Mouse (Mus musculus) kidney, adult 2 months (tissue): ENCODE measurements around the gene Vill. TPM values are rescaled to one million over a fixed set of nuclear protein-coding genes. Genes with fewer than 3 reads are reported as not detected.

Experiments used
- DNase-seq: peaks from one replicate; pipeline ENCODE4 v3.0.0; 2021
- H3K27ac ChIP-seq: fragments of 200-500 bp; 2 replicates; pipeline ENCODE4 v1.5.1; 2012; ENCODE audit warnings: low read depth, low read length, control low read depth, inconsistent platforms; ENCODE audit not compliant: insufficient read depth
- H3K27me3 ChIP-seq: fragments of 200-500 bp; replicated peaks from 2 replicates; pipeline ENCODE4 v1.6.1; 2012; ENCODE audit warnings: mild to moderate bottlenecking, moderate library complexity, low read length, inconsistent platforms; ENCODE audit not compliant: control insufficient read depth, insufficient read depth
- H3K36me3 ChIP-seq: fragments of 200-500 bp; 2 replicates; pipeline ENCODE4 v1.6.1; 2012; ENCODE audit warnings: mild to moderate bottlenecking, moderate library complexity, low read length, inconsistent platforms; ENCODE audit not compliant: control insufficient read depth, insufficient read depth
- H3K4me1 ChIP-seq: fragments of 200-500 bp; 2 replicates; pipeline ENCODE4 v1.6.1; 2011; ENCODE audit warnings: low read length; ENCODE audit not compliant: control insufficient read depth, insufficient read depth
- H3K4me3 ChIP-seq: fragments of 200-500 bp; 2 replicates; pipeline ENCODE4 v1.5.1; 2011; ENCODE audit warnings: mild to moderate bottlenecking, low read depth, low read length, control low read depth; ENCODE audit not compliant: insufficient read depth
- CTCF ChIP-seq: fragments of 200-500 bp; conservative IDR thresholded peaks from 2 replicates; pipeline ENCODE4 v1.5.1; 2011; ENCODE audit warnings: low read depth, mild to moderate bottlenecking, control low read depth, low read length, moderate library complexity, mixed read lengths; ENCODE audit not compliant: insufficient read depth, insufficient read length
- POLR2A ChIP-seq: fragments of 200-500 bp; IDR thresholded peaks from one replicate; pipeline ENCODE4 v1.6.1; 2011; ENCODE audit warnings: low read depth, low read length, control low read depth
- WGBS: fragments of 180-500 bp; shearing (Covaris S2); methylation state at CpG from one replicate; pipeline ENCODE4 v1.1.7; 2018; 5-methylcytosine and 5-hydroxymethylcytosine counted together
- polyA plus RNA-seq: library from polyadenylated mRNA; depleted of rRNA; stranded (reverse); fragments of >200 nt; gene quantifications from 2 replicates; pipeline ENCODE4 v1.2.3, GENCODE M21; 2012

Gene Vill
- polyA plus RNA-seq, 1 experiment: 48.5 TPM

GRCm38 (mm10) chr9:119068266-119068665 lies 15.7 kb downstream of the Vill start:
- H3K4me1 ChIP-seq: no peaks in the 10 kb centered on the region
- H3K27me3 ChIP-seq: no peaks in the 10 kb centered on the region
- no peak overlapping the region for H3K4me3 ChIP-seq
- whole genome bisulfite sequencing: 80% methylated on average over 11 of the region's 11 CpGs
- no peak for TF ChIP-seq CTCF
- no peak for TF ChIP-seq POLR2A
- H3K27ac ChIP-seq: no peak overlapping the region
- H3K36me3 ChIP-seq: no peaks in the 10 kb centered on the region
- no peak for DNase-seq

GRCm38 (mm10) chr9:119070173-119070825 lies 17.7 kb downstream of the Vill start:
- Histone ChIP-seq H3K27ac (no peak overlapping the region), H3K36me3 (no peaks in the 10 kb centered on the region), H3K4me1 (no peaks in the 10 kb centered on the region), H3K4me3 (no peak overlapping the region), H3K27me3 (no peaks in the 10 kb centered on the region)
- 76% methylated on average over 13 of the region's 13 CpGs for WGBS
- TF ChIP-seq CTCF (no peak), POLR2A (no peak)
- no peak for DNase-seq

- Histone ChIP-seq H3K4me1 (no peaks in the 10 kb centered on the region), H3K27me3 (no peaks in the 10 kb centered on the region), H3K27ac (no peak overlapping the region), H3K4me3 (no peak overlapping the region), H3K36me3 (no peaks in the 10 kb centered on the region)
- DNase-seq: no peak
- 82% methylated on average over 9 of the region's 9 CpGs for WGBS
- no peak for TF ChIP-seq POLR2A
- TF ChIP-seq CTCF: no peak
Observed at GRCm38 (mm10) chr9:119071786-119072185, 19.2 kb downstream of the Vill start.

GRCm38 (mm10) chr9:119073184-119073895 lies 20.8 kb downstream of the Vill start:
- no peaks in the 10 kb centered on the region for H3K36me3 ChIP-seq
- no peak overlapping the region for H3K4me3 ChIP-seq
- no peak overlapping the region for H3K27ac ChIP-seq
- TF ChIP-seq POLR2A (no peak), CTCF (no peak)
- H3K27me3 ChIP-seq: no peaks in the 10 kb centered on the region
- no peaks in the 10 kb centered on the region for H3K4me1 ChIP-seq
- WGBS: 67% methylated on average over 15 of the region's 15 CpGs
- DNase-seq: peak; percentile 52

- no peaks in the 10 kb centered on the region for H3K27me3 ChIP-seq
- DNase-seq: no peak
- no peak overlapping the region for H3K27ac ChIP-seq
- H3K4me3 ChIP-seq: no peak overlapping the region
- WGBS: 66% methylated on average over 16 of the region's 16 CpGs
- TF ChIP-seq POLR2A (no peak), CTCF (no peak)
- no peaks in the 10 kb centered on the region for H3K36me3 ChIP-seq
- no peaks in the 10 kb centered on the region for H3K4me1 ChIP-seq
Observed at GRCm38 (mm10) chr9:119075685-119076084, 23.1 kb downstream of the Vill start.

- DNase-seq: no peak
- no peak overlapping the region for H3K27ac ChIP-seq
- H3K4me3 ChIP-seq: no peak overlapping the region
- H3K27me3 ChIP-seq: no peaks in the 10 kb centered on the region
- 69% methylated on average over 5 of the region's 5 CpGs for WGBS
- no peaks in the 10 kb centered on the region for H3K4me1 ChIP-seq
- no peaks in the 10 kb centered on the region for H3K36me3 ChIP-seq
- TF ChIP-seq CTCF (no peak), POLR2A (no peak)
Observed at GRCm38 (mm10) chr9:119080040-119080675, 27.6 kb downstream of the Vill start.

GRCm38 (mm10) chr9:119082039-119082438 lies 29.5 kb downstream of the Vill start:
- Histone ChIP-seq H3K27ac (no peak overlapping the region), H3K4me3 (no peak overlapping the region), H3K4me1 (no peaks in the 10 kb centered on the region), H3K27me3 (no peaks in the 10 kb centered on the region), H3K36me3 (no peaks in the 10 kb centered on the region)
- no peak for TF ChIP-seq CTCF
- TF ChIP-seq POLR2A: no peak
- no peak for DNase-seq
- 81% methylated on average over 8 of the region's 8 CpGs for WGBS
